Mouse (Mus musculus) MEL (cell line): Measurements from ENCODE around the gene Apbb2. TPM values are rescaled to one million over a fixed set of nuclear protein-coding genes. Genes with fewer than 3 reads are reported as not detected.

Experiments used
- DNase-seq: peaks from one replicate; pipeline ENCODE4 v3.0.0; 2011; ENCODE audit warnings: low read depth, low spot score
- H3K27ac ChIP-seq: 2 replicates; pipeline ENCODE4 v1.5.1; 2012; ENCODE audit warnings: low read depth, mild to moderate bottlenecking, control low read depth, low read length, moderate library complexity; ENCODE audit not compliant: control insufficient read depth
- H3K27me3 ChIP-seq, 2 experiments: fragments of 150-350 bp in 1 of 2; sonication (generic) in 1 of 2; 2 replicates each; pipeline ENCODE4 v1.6.1; 2012; ENCODE audit warnings: low read length in 2 of 2, mild to moderate bottlenecking in 2 of 2, improper control_type of control experiment in 1 of 2, moderate library complexity in 1 of 2; ENCODE audit not compliant: insufficient read depth in 2 of 2, control insufficient read depth in 1 of 2
- H3K36me3 ChIP-seq, 2 experiments: 2 replicates each; pipeline ENCODE4 v1.6.1; 2012 to 2014; ENCODE audit warnings: low read length in 2 of 2, improper control_type of control experiment in 1 of 2, inconsistent platforms in 1 of 2, mild to moderate bottlenecking in 1 of 2; ENCODE audit not compliant: insufficient read depth in 2 of 2, control insufficient read depth in 1 of 2
- H3K4me1 ChIP-seq, 2 experiments: fragments of 150-350 bp in 1 of 2; sonication (generic) in 1 of 2; 2 replicates each; pipeline ENCODE4 v1.6.1; 2012; ENCODE audit warnings: low read length in 2 of 2, improper control_type of control experiment in 1 of 2, mild to moderate bottlenecking in 1 of 2; ENCODE audit not compliant: insufficient read depth in 2 of 2, control insufficient read depth in 1 of 2
- H3K4me3 ChIP-seq, 2 experiments: fragments of 150-350 bp in 1 of 2; sonication (generic) in 1 of 2; 2 replicates each; pipeline ENCODE4 v1.5.1; 2012; ENCODE audit warnings: low read depth in 2 of 2, low read length in 2 of 2, mild to moderate bottlenecking in 2 of 2, moderate library complexity in 2 of 2, control low read depth in 1 of 2, improper control_type of control experiment in 1 of 2; ENCODE audit not compliant: control insufficient read depth in 1 of 2, insufficient read depth in 1 of 2
- H3K79me2 ChIP-seq: 2 replicates; pipeline ENCODE4 v1.6.1; 2012; ENCODE audit warnings: mild to moderate bottlenecking, low read length, moderate library complexity; ENCODE audit not compliant: control insufficient read depth, poor library complexity, insufficient read depth
- H3K9ac ChIP-seq: 2 replicates; pipeline ENCODE4 v1.6.1; 2012; ENCODE audit warnings: low read depth, mild to moderate bottlenecking, control low read depth, low read length, moderate library complexity; ENCODE audit not compliant: control insufficient read depth, poor library complexity, severe bottlenecking
- H3K9me3 ChIP-seq: fragments of 150-350 bp; sonication (generic); replicated peaks from 2 replicates; pipeline ENCODE4 v1.6.1; 2012; ENCODE audit warnings: mild to moderate bottlenecking, low read length, improper control_type of control experiment, moderate library complexity; ENCODE audit not compliant: insufficient read depth
- CHD2 ChIP-seq: IDR thresholded peaks from 2 replicates; pipeline ENCODE4 v1.6.1; 2011; ENCODE audit warnings: low read length, improper control_type of control experiment
- GABPA ChIP-seq: IDR thresholded peaks from 2 replicates; pipeline ENCODE4 v1.6.1; 2012; ENCODE audit warnings: low read depth, mild to moderate bottlenecking, inconsistent platforms, low read length, improper control_type of control experiment, moderate library complexity
- GATA1 ChIP-seq: IDR thresholded peaks from 2 replicates; pipeline ENCODE4 v1.6.1; 2011; ENCODE audit warnings: low read depth, low read length, improper control_type of control experiment
- HCFC1 ChIP-seq: IDR thresholded peaks from 2 replicates; pipeline ENCODE4 v1.6.1; 2012; ENCODE audit warnings: low read depth, mild to moderate bottlenecking, inconsistent platforms, low read length, improper control_type of control experiment, moderate library complexity
- JUND ChIP-seq: IDR thresholded peaks from 2 replicates; pipeline ENCODE4 v1.6.1; 2011; ENCODE audit warnings: low read depth, mild to moderate bottlenecking, improper control_type of control experiment, low read length
- MAFK ChIP-seq: IDR thresholded peaks from 2 replicates; pipeline ENCODE4 v1.6.1; 2011; ENCODE audit warnings: low read depth, mild to moderate bottlenecking, low read length, improper control_type of control experiment, borderline replicate concordance
- MYC ChIP-seq: IDR thresholded peaks from 2 replicates; pipeline ENCODE4 v1.6.1; 2011; ENCODE audit warnings: low read depth, mild to moderate bottlenecking, low read length, improper control_type of control experiment, moderate library complexity
- NELFE ChIP-seq: IDR thresholded peaks from 2 replicates; pipeline ENCODE4 v1.6.1; 2011; ENCODE audit warnings: low read depth, low read length, improper control_type of control experiment
- POLR2AphosphoS5 ChIP-seq: IDR thresholded peaks from 2 replicates; pipeline ENCODE4 v1.6.1; 2012; ENCODE audit warnings: low read depth, borderline replicate concordance, mild to moderate bottlenecking, inconsistent platforms, low read length, moderate library complexity, mixed read lengths
- RAD21 ChIP-seq: IDR thresholded peaks from 2 replicates; pipeline ENCODE4 v1.6.1; 2011; ENCODE audit warnings: mild to moderate bottlenecking, low read depth, low read length, improper control_type of control experiment
- SIN3A ChIP-seq: IDR thresholded peaks from 2 replicates; pipeline ENCODE4 v1.6.1; 2012; ENCODE audit warnings: low read length, improper control_type of control experiment, inconsistent platforms
- SMC3 ChIP-seq: IDR thresholded peaks from 2 replicates; pipeline ENCODE4 v1.6.1; 2011; ENCODE audit warnings: low read depth, low read length, improper control_type of control experiment
- TAL1 ChIP-seq: IDR thresholded peaks from 2 replicates; pipeline ENCODE4 v1.6.1; 2012; ENCODE audit warnings: mild to moderate bottlenecking, inconsistent platforms, low read length, moderate library complexity, mixed read lengths
- TBP ChIP-seq: IDR thresholded peaks from 2 replicates; pipeline ENCODE4 v1.8.0; 2011; ENCODE audit warnings: low read depth, low read length, improper control_type of control experiment
- USF1 ChIP-seq: IDR thresholded peaks from 2 replicates; pipeline ENCODE4 v1.6.1; 2014; ENCODE audit warnings: low read depth, mild to moderate bottlenecking, inconsistent platforms, low read length, improper control_type of control experiment, moderate library complexity
- ZMIZ1 ChIP-seq: IDR thresholded peaks from 2 replicates; pipeline ENCODE4 v1.6.1; 2012; ENCODE audit warnings: low read depth, mild to moderate bottlenecking, inconsistent platforms, low read length, improper control_type of control experiment, moderate library complexity
- ZNF384 ChIP-seq: IDR thresholded peaks from 2 replicates; pipeline ENCODE4 v1.6.1; 2012; ENCODE audit warnings: low read depth, mild to moderate bottlenecking, inconsistent platforms, low read length, improper control_type of control experiment
- polyA plus RNA-seq, 2 experiments: library from polyadenylated mRNA; stranded (reverse) in 1 of 2; unstranded in 1 of 2; fragments of >175 nt in 1 of 2; fragments of >200 nt in 1 of 2; gene quantifications; 2 replicates each; pipeline versions ENCODE4 v1.2.1 to v1.2.4; 2012; ENCODE audit warnings: low replicate concordance in 2 of 2, low read depth in 1 of 2; ENCODE audit not compliant: insufficient read length in 2 of 2, insufficient read depth in 1 of 2, missing spikeins in 1 of 2
- total RNA-seq: library from RNA; depleted of rRNA; stranded (reverse); fragments of 300-350 nt; gene quantifications from 2 replicates; pipeline ENCODE4 v1.2.3, GENCODE M21; 2012

Gene Apbb2
- total and polyA plus RNA-seq, 3 experiments: not detected

DNA sequence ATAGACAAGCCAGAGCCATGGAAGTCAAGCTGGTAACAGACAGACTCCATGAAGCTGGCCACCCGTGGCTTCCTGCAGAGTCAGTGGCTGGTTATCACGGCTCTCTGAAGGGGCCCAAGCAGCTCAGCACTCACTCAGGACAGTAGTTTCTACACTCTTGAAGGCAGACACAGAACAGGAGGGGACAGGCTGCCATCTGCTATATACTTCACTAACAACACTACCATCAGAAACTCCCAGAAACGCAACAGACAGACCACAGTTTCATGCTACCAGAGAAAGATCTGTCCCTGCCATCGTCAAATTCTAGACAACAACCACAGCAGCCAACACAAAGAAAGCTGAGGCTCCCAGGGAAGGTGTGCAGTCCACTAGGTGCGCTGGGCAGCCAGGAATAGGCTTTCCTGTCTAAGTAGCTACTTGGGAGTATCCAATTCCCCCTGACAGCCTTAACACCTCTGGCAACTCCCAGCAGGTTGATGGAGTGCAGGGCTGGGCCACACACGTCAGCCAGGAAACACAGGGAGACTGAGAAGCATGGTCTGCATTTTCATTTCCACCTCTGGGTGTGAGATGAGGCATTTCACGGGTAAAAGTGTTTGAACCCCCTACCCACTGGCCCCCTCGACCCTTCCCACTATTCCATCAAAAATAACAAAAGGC, 81.8 kb downstream of the Apbb2 start:
- Histone ChIP-seq H3K36me3 (no peaks in the 10 kb centered on the region), H3K9ac (no peak overlapping the region), H3K4me1 (no peaks in the 10 kb centered on the region), H3K27ac (no peak overlapping the region), H3K4me3 (no peak overlapping the region), H3K9me3 (no peaks in the 10 kb centered on the region), H3K79me2 (no peaks in the 10 kb centered on the region), H3K27me3 (no peaks in the 10 kb centered on the region)
- no peak for DNase-seq
- TF ChIP-seq GATA1: no peak
- no peak for TF ChIP-seq CHD2
- TF ChIP-seq GABPA: no peak
- no peak for TF ChIP-seq ZMIZ1
- no peak for TF ChIP-seq RAD21
- no peak for TF ChIP-seq SIN3A
- no peak for TF ChIP-seq TBP
- no peak for TF ChIP-seq NELFE
- TF ChIP-seq USF1: no peak
- TF ChIP-seq MAFK: no peak

DNA sequence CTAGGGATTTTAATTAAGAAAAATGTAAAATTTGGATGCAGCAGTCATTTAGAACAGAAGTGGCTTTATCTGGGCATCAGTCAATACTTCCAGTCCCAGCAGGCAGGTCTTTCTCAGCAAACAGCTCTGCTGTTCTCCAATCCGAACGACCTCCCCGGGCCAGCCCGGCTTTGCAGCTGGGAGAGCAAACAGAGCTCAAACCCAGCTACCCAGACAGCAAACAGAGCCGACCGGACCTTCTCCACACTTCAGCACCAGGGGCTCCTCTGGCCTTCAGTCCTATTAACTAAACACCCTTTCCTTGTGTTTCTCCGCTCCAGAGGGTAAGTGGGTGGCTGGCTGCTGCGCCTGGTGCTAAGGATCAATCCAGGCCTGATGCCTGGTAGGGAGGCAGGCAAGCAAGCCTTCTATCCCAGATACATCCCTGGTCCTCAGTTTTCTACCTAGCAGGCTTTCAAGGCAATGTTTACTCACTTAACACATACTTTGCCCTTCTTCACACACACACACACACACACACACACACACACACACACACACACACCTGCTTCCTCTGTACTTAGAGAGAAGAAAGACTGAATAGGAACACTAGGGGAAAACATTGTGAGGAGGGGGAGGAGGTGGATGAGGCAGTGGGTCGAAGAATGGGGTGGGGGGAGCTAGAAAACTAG, 82.9 kb downstream of the Apbb2 start:
- TF ChIP-seq TBP (no peak), HCFC1 (no peak), JUND (no peak), TAL1 (no peak), MYC (no peak), POLR2AphosphoS5 (no peak), SMC3 (no peak), ZNF384 (no peak), NELFE (no peak)
- TF ChIP-seq, all 39 proteins: peak for 0
- Histone ChIP-seq H3K4me3 (no peak overlapping the region), H3K9me3 (no peaks in the 10 kb centered on the region), H3K27me3 (no peaks in the 10 kb centered on the region), H3K36me3 (no peaks in the 10 kb centered on the region), H3K79me2 (no peaks in the 10 kb centered on the region), H3K4me1 (no peaks in the 10 kb centered on the region), H3K9ac (no peak overlapping the region), H3K27ac (no peak overlapping the region)
- no peak for DNase-seq
